Mouse (Mus musculus) thymus, postnatal 0 days (tissue): ENCODE measurements around the gene Sh3bp2. TPM values are rescaled to one million over a fixed set of nuclear protein-coding genes. Genes with fewer than 3 reads are reported as not detected.
"Not testable (repeated sequence)": the region's sequence is repeated elsewhere in the genome, so short reads cannot be mapped to it uniquely, and the experiment has no call there.

Source experiments
- DNase-seq: peaks from one replicate; pipeline ENCODE4 v3.0.0-alpha.2; 2015; ENCODE audit warnings: low spot score
- polyA plus RNA-seq: library from polyadenylated mRNA; unstranded; fragments of >200 nt; fragmentation: Nextera tagmentation; extraction: Ambion mirVana; gene quantifications from 2 replicates; pipeline ENCODE4 v1.2.1, GENCODE M21; 2015

The Sh3bp2 gene
- polyA plus RNA-seq, 1 experiment from 2014 or later = 10.5 TPM

DNA sequence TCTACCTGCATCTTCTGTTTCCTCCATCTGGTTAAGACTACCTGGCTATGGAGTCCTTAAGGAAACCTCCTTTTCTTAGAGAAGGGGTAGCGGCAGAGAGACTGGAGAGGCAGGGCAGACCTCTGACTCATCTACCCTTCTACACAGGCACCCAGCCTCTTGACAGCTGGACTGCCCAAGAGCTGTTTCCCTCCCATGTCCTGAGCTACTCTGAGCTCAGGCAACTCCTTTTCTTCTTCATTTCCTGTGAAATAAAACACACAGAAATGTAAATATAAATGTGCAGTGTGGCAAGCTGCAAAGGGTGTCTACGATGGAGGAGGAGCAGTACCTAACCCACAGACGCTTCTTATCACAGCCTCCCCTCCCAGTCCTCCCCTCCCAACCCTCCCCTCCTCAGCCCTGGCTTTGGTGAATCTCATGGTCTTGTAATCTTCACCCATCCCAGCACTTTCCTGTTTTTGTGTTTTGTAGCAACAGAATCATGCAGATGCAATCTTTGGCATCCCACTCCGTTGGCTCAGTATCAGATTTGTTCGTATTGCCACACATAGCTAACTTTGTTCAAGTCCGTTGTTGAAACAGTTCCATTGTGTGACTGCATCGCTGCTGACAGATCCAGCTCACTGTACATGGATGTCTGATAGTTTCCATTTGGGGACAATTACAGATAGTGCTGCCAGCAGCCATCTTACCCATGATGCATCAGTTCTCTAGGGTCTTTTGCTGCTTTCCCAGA is 40.1 kb downstream of the Sh3bp2 start:
- no peak for DNase-seq

DNA sequence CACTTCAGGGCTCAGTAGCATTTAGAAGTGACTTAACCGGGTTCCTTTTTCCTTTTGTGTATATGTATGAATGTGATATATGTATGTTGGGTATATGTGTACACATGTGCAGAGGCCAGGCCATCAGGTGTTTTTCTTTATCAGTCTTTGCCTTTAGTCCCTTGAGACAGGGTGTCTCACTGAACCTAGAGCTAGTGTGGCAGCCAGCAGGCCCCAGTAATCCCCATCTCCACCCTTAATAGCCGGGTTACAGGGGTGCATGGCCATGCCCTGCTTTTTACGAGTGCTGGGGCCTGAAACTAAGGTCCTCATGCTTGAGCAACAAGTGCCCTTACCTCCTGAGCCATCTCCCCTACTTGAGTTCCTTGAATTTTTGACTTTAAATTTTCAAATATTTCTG is 45.9 kb downstream of the Sh3bp2 start:
- no peak for DNase-seq

DNA sequence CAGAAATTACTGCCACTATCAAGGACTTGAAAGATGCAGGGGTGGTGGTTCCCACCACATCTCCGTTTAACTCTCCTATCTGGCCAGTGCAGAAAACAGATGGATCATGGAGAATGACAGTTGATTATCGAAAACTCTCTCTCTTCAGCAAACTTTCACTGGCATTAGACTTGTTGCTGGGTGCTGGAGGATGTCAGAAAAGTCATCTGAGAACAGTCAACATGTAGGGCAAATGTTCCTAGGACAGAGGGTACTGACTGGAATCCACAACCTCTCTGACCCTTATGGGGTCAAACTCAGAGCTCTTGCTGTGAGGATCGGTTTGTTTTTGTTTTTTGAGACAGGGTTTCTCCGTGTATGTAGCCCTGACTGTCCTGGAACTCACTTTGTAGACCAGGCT is 46.9 kb downstream of the Sh3bp2 start:
- not testable (repeated sequence) for DNase-seq

DNA sequence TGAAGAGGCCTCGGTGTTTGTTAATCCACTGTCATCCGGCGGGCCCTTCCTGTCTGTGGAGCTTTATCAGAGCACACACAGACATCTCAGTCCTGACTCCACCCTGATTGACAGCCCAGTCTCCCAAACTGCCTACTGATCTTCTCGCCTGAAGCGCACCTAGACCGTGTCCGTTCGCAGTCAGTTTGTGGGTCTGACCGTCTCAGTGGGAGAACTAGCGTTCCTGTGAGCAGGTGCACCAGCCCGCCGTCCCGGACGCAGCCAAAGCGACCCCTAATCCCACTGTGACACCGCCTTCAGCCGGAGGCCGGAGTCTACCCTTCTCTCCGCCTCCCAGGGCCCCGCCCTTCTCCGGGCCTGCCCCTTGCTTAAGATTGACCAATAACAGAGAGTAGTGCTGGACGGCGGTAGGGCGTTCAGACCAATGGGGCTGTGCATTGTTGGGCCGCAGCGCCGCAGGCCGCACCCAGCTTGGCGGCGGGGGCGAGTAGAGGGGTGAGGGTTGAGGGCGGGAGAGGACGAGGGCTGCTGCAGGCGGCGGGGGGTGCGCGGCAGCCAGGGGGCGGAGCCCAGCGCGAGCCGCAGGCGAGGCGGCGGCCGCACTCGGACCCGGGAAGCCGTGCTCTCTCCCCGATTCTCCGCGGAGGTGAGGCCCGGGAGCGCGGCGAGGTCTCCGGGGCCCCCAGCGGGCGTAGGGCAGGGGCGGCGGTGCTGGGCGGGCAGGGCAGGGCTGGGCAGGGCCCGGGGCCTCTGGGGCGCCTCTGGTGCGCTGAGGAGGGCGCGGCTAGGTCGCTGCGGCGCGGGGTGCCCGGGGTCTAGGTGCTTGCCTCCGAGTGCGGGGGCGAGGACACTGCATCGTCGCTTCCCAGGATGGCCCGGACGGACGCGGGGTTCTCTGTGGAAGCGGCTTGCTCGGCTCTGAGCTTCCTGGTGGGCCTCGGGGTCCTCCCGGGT is 47.9 kb downstream of the Sh3bp2 start, which contains the start of gene Add1:
Gene Add1, plus strand, starts transcription at position 397 of the 954 bp plus-strand sequence.
- DNase-seq = peak; percentile 98

DNA sequence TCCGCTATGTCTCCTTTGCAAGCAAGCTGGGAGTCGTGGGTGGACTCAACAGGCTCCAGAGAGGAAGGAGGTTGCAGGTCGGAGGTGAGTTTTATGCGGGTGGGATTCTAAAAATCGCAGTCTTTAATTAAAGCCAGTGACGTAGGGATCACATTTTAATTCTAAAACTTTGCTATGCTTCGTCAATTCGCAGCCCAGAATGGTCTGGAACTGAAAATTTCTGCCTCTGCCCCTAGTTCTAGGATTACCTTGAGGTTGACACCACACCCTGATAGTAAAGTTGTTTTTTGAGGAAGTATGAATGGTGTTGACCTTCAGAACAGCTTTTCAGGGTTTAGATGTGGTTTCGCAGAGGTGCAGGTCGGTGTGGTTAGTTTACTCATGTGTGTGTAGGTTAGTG is 49.1 kb downstream of the Sh3bp2 start:
- DNase-seq = no peak

GRCm38 (mm10) chr5:34576286-34576685 is 50.6 kb downstream of the Sh3bp2 start:
- no peak for DNase-seq

- no peak for DNase-seq
Measured at GRCm38 (mm10) chr5:34578038-34578655, 52.5 kb downstream of the Sh3bp2 start.

DNA sequence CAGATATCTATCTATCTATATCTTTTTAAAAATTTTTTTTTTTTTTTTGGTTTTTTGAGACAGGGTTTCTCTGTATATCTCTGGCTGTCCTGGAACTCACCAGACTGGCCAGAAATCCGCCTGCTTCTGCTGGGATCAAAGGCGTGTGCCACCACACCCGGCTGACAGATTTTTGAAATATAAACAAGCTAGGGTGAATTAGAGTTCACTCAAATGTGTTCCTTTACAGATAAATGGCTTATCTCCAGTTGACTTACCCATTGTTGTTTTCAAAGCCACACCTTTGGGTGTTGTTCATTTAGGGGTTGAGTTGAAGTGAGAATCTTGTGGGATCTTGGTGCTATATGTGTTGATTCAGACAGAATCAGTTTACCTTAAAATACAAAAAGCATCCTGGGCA is 53.7 kb downstream of the Sh3bp2 start:
- DNase-seq = no peak

GRCm38 (mm10) chr5:34581671-34582313 is 56.2 kb downstream of the Sh3bp2 start:
- not testable (repeated sequence) for DNase-seq

DNA sequence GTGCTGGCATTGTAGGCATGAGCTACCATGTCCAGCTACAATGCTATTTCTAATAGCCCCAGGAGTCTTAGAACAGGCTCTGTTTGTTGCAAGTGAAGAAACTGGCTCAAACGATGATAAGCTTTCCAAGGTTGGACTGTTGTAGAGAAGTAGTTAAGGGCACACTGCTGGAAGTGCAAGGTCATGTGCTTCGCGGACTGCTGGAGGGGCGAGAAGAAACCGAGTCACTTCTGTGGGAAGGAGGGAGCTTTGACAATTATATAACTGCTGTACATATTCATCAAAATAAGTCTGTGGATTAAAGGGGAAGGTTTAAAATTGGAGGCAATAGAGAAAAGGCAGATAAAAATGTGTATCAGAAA is 56.7 kb downstream of the Sh3bp2 start:
- no peak for DNase-seq

- no peak for DNase-seq
Measured at GRCm38 (mm10) chr5:34585216-34585615, 59.6 kb downstream of the Sh3bp2 start.

DNA sequence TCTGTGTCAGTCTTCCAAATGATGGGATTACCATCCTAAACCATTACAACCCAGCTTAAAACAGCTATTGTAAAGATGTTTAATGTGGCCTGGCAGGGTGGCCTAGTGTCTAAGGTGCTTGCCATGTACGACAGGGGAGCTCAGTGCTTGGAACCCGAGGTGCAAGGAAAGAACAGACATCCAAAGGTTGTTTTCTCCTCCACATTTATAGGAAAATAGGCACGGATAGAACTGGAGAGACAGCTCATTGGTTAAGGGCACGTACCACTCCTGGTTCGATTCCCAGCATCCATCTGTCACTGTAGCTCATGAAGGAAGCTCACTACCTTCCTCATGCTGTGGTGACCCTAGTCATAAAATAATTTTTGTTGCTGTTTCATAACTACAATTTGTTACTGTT is 62.2 kb downstream of the Sh3bp2 start:
- no peak for DNase-seq

- DNase-seq = no peak
Measured at GRCm38 (mm10) chr5:34590059-34590458, 64.4 kb downstream of the Sh3bp2 start.

- no peak for DNase-seq
Measured at GRCm38 (mm10) chr5:34590702-34591101, 65.1 kb downstream of the Sh3bp2 start.

- DNase-seq = no peak
Measured at GRCm38 (mm10) chr5:34591388-34592004, 65.9 kb downstream of the Sh3bp2 start.

GRCm38 (mm10) chr5:34592224-34592623 is 66.6 kb downstream of the Sh3bp2 start:
- not testable (repeated sequence) for DNase-seq

- no peak for DNase-seq
Measured at GRCm38 (mm10) chr5:34592666-34593065, 67.0 kb downstream of the Sh3bp2 start.

DNA sequence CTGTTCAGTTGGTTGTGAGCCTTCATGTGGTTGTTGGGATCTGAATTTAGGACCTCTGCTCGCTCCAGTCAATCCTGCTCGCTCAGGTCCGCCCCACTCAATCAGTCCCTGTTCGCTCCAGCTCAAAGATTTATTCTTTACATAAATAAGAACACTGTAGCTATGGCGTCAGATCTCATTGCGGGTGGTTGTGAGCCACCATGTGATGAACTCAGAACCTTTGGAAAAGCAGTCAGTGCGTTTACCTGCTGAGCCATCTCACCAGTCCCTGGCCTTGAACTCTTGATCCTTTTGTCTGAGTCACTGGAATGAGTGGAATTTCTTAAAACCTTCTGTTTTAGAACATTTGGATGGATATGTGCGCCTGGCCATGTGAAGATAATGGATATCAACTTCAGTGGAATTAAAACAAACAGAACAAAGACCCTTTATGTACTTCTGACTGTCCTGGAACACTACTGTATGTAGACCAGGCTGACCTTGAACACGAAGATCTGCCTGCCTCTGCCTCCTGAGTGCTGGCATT is 67.6 kb downstream of the Sh3bp2 start:
- DNase-seq = no peak

- DNase-seq = no peak
Measured at GRCm38 (mm10) chr5:34604576-34604975, 78.9 kb downstream of the Sh3bp2 start.

DNA sequence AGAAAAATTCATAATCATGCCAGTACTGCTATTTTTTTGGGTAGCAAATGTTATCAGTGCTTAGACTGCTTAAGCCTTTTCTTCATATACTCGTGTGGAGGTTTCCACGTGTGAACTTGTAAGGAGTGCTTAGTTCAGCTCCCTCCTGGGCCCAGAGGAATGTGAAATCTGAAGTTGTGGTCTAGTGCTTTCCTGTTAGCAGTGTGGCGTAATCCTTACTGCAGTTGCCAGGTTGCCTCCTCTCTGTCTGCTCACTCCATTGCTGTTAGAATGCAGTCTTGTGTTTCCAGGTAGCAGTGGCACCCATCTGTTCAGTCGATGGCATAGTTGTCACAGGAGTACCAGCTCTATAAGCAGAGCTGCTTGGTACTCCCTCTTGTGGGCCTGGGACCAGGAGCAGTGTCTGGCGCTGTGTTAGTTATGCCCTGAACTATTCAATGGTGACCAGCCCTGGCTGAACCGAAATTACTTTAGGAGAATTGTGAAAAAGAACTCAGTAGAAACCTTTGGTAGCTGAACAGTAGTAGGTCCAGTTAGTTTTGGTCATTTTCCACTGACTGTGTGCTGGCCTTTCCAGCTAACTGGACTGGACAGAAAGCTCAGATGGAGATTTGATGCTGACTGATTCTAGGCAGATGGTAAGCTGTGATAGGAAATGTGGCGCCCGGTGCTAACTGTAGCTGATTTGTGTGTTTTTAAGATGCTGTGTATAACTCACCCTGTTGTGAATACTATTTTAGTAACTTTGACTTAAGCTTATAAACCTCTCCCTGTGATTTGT is 81.7 kb downstream of the Sh3bp2 start:
- no peak for DNase-seq
